Mouse (Mus musculus) spleen, postnatal 10 days (tissue): ENCODE results near the gene Nup153.

Experiments
- DNase-seq, 2 experiments: peaks; one replicate each; pipeline ENCODE4 v3.0.0; 2021 to 2022; ENCODE audit warnings: low spot score in 2 of 2

The Nup153 gene

DNA sequence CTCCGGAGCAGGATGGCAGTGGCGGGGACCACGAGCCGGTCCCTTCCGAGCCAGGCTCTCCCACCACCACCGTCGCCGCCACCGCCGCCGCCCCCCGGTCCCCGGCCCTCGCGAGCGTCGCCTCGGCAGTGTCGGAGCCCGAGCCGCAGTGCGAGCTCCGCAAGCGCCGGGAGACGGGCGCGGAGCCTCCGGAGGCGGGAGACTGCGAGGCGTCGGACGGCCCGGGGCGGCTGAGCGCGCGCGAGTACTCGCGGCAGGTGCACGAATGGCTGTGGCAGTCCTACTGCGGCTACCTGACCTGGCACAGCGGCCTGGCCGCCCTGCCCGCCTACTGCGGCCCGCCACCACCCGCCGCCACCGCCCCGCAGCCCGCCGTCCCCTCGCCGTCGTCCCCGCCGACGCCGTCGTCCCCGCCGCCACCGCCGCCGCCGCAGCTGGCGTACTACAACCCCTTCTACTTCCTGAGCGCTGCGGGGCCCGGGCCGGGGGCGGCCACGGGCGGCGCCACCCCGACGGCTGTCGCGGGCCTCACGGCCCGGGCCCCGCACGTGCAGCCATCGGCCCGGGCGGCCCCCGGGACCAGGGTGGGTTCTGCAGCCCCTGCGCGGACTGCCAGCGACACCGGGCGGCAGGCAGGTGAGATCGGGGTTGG lies 58.0 kb downstream of the Nup153 start:
- peak in 1 of 2 experiments; percentile 57 for DNase-seq

DNA sequence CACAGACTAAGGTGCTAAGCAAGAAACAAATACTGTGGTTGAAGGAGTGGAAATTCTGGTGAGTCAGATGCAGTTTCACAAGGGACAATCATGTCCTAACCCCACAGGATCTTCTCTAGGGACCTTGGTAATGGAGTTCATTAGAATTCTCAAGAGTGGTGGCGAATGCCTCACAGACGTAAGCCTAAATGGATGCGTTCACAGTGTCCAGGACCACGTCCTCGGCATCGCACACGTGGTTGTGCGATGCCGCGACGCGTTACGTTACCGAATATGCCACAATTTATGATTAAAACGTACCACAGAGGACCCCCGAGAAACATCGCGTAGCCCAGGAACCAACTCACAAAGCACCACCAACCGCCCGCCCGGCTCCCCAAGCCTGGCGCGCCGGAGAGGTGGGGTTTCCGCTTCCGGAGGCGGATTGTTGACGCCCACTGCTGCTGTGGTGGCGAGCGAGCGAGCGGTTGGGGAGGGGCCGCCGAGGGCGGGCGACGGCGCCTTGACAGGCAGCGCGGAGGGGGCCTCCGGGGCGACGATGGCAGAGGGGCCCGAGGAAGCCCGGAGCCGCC lies 58.6 kb downstream of the Nup153 start, which contains the start of gene Fam8a1:
TSS of gene Fam8a1 (plus strand) at position 475 of the 572 bp plus-strand sequence.
- peak; percentile 91 to 92 for DNase-seq

DNA sequence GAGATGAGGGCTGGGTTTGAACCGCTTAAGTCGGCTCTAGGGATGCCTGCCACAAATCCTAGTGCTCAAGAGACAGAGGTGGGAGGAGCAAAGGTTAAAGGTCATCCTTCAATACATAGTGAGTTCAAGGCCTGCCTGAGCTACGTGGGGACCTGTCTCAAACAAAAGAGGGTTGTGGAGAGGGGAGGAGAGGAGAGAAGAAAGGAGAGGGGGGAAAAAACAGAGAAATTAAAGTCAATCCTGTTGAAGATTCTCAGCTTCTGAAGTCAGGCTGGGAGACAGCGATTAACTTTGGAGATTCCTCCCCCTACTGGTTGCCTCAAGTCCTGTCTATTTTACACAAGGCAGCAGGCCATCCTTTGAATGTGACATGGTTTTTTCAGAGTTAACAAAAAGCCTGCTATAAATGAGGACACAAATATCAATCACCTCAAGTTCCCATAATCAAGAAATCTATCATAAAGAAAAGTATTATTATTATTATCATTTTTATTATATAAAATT lies 64.2 kb downstream of the Nup153 start:
- DNase-seq = no peak

DNA sequence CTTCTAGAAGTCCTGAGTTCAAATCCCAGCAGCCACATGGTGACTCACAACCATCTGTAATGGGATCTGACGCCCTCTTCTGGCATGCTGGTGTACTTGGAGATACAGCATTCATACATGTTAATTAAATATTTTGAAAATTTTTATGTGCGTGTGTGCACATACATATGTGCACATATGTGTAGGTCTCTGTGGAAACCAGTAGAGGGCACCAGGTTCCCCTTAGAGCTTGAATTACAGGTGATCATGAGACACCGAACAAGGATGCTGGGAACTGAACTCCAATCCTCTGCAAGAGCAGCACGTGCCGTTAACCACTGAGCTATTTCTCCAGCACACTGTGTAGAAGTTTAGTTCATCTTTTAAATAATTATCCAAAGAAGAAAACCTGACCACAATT lies 68.5 kb downstream of the Nup153 start:
- no peak for DNase-seq

DNA sequence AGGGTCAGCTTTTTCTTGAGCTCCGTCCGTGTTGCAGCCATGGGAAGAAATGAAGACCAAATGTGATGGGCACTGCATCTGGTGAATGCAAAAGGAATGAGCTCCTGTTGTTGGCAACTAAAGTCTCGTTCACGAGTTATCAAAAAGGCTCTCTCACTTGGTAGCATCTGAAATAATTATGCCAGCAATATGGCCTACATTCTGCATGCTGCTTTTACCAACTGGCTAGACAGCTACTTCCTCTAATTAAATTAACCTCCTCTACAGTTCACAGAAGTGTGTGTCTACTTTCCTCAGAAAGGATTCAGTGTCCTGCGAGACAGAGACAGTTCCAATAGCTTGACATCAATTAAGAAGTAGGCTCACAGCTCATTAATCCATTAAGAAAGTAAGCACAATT lies 73.2 kb downstream of the Nup153 start:
- no peak for DNase-seq

DNA sequence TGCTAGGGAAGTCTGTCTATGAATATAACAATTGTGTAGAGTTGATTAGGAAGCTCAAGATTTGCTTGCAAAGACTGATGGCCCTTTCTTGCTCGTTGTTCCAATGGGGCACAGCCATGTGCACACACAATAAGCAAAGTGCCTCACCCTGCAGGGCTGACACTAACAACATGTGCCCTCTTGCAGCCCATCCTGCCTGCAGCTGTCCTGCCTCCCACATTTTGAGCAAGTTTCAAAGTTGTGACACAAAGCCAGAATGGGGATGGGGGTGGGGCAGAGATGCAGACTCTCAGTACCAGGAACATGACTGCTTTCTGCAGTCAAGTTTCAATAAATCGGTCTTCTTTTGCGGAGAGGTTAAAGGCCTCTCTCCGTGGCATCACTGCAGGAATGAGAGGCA lies 74.1 kb downstream of the Nup153 start:
- DNase-seq = no peak

DNA sequence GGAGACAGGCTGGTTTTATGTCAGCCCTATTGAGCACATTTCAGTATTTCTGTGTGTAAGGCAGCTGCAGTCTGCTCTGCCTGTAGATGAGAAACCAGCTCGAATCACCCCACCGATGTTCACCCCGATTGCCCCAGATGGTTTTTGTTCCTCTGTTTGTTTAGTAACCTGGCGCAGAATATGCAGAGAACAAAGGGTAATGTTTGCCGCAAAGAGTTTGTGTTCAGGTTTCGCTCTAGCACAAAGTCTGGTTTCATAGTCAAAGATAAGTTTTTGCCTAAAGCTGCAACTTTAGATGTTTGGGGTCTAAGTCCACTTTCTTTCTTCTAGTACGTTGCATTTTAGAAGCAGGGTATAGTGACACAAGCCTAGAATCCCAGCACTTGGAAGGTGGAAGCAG lies 75.1 kb downstream of the Nup153 start:
- no peak for DNase-seq

DNA sequence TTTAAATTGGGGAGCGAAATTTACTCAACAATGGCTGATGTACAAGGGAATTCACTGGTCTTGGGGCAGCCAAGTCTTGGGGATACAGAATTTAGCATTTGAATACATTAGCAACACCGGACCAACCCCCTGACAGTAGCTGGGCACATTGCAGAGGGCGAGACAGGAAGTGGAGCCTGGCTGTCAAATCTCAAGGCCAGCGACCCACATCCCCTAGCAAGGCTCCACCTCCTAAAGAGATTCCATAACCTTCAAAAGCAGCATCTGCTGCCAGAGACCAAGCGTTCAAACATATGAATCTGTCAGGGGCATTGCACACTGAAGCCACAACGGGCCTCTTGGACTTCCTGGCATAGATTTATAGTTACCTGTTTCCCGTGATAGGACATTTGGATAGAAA lies 75.9 kb downstream of the Nup153 start:
- no peak for DNase-seq

DNA sequence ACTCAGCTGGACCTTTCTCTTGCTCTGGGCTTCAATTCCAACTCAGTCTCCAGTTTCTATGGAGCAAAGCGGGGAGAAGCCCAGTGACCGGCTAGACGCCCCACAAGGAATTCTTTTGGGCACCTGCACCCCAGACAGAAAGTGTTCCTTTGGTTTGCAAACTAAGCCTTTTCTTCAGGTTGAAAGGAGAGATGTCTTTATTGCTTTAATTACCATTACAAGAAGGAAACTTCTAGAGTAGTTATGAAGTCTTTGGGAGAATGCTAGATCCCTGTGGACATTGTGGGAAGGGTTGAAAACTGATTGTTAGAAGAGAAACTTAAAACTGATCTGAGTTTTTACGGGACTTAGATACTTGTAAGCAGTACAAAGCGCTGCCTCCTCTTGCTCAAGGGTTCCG lies 82.3 kb downstream of the Nup153 start:
- DNase-seq = no peak

DNA sequence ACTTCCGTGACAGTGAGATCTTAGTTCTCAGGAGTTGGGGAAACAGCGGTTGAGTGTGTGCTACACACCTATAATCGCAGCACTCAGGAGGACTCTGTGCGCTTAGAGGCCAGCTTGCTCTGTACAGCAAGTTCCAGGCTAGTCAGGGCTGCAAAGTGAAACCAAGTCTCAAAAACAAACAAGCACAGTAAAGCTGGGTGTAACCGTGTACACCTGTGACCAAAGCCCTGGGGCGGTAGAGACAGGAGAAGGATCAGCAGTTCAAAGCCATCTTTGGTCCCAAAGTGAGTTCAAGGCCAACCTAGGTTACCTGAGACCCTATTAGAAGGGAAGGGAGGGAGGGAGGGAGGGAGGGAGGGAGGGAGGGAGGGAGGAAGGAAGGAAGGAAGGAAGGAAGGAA lies 83.6 kb downstream of the Nup153 start:
- no peak for DNase-seq

DNA sequence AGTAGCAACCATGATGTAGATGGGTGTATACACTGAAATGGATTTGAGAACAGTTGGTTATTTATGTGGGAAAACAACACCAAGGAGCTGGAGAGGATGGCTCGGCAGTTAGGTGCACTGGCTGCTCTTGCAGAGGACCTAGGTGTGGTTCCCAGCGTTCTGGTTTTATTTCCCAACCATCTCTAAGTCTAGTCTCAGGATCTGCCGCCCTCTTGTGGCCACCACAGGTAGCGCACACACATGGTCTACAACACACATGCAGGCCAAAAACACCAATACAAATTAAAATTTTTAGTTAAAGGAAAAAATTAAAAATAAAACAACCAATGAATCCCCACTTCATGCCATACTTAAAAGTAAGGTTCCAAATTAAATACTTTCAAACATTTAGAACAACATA lies 85.4 kb downstream of the Nup153 start:
- peak in 1 of 2 experiments; percentile 50 for DNase-seq

DNA sequence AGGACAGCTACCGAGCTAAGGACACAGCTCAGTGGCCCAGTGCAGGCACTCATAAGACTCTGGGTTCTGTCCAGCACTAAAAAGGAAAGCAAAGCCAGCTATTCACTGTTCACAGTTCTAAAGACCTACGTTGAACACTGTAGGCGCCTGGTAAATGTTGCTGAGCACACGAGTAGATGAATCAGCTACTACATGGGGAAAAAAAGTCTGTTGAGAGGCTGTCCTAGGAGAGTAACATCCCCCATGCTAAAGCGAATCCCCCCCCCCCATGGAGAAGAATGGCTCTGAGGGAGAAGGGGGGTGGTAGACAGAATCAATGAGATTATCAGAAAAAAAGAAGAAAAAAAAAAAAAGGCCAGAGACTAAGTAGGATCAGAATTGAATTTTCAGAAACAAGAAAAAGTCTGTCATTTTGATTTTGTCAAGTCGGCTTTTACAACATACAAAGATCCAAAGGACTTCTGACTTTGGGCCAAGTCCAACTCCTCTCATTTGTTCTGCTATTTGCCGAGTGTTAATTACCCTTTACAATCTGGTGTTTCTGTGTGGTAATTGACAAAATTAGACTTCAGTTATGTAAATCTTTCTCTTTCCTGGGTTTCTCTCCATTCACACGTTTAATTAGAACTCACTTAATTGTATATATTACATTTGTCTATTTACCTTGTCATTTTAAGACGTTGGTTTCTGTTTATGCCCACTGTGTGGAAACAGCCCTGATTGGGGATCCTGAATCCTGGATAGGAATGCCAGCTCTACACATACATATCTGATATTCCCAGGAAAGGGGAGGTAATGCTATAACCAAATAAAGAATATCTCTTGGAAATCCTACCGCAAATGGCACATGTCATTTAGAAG lies 86.9 kb downstream of the Nup153 start:
- DNase-seq = no peak

DNA sequence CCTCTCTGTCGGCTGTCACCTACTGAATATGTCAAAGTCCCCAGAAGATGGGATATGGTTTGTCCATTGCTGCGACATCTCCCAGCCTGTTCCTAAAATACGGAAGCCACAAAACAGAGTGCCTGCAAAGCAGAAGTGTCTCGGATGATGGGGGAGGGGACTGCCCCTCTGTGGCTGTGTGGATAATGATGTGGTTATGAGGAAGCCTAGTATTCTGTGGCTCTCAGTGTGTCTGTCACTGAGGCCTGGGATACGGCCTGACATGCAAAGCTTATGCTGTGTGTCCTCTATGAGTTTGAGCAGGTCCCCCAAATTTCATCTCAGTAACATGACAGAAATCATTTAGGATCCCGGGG lies 93.6 kb downstream of the Nup153 start:
- peak in 1 of 2 experiments; percentile 42 for DNase-seq

DNA sequence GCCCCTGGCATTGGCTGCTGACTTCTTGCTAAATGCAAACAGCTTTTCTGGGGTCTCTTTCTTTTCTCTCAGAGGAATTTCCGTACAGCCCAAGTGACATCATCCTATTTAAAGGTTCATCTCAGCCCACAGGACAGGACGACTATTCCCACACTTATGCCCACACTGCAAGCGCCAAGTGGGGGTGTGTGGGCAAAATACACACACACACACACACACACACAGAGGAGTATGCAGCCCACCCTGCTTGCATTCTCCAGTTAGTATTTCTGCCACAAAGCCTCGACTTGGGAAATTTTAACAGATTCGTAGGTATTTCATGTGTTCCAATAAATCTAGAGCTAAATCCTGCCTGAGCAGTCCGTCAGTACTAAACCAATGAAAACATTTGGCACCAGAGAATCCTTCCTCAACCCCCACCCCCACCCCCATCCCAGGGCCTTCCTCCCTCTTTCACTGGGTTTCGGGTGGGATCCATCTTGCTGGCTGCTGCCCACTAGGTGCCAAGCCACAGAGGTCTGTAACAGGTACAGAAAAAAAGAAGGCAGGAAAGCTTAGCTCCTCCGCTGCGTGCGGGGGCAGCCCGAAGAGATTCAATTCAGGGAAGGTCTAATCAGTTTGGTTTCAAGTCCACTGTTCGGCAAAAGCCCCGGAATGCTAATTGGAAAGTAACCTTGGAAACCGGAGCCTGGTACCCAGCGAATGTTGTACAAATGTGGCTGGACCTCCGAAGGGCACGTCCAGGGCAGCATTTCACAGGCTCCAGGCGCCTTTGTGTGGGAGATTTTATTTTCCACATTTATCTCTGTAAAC lies 94.2 kb downstream of the Nup153 start:
- no peak for DNase-seq

DNA sequence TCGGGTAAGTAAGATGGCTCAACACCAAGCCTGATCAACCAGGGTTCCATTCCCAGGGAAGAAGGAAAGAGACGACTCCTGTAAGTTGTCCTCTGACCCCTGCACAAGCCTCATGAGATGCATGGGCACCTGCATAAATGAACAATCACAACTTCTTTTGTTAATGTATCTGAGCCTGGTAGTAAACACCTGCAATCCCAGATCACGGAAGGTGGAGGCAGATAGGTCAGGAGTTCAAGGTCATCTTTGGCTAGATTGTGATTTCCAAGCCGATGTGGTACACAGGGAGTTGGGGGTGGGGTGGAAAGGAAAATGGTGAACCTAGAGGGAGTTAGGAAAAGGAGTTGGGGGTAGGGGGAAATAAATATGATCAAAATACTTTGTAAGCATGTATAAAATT lies 94.9 kb downstream of the Nup153 start:
- no peak for DNase-seq
